Mouse (Mus musculus) heart, embryonic 12.5 days (tissue): ENCODE measurements at regions not wholly inside any gene's neighbourhood (a gene's known extent, or its start where the extent isn't known, plus 50 kb on each side); places are given as distances from the start of the nearest gene placed in this dataset.

Source experiments
- ATAC-seq: fragments of 200-750 bp; cut with Nextera tagmentation; 2 replicates; pipeline ENCODE4 v1.8.0; 2017; ENCODE audit warnings: moderate TSS enrichment, moderate library complexity; ENCODE audit not compliant: insufficient number of reproducible peaks, low FRiP score
- H3K27ac ChIP-seq: fragments of 300-500 bp; sonication (generic); 2 replicates; pipeline ENCODE4 v1.5.1; 2016; ENCODE audit warnings: mild to moderate bottlenecking, moderate library complexity; ENCODE audit not compliant: poor library complexity, severe bottlenecking
- H3K27me3 ChIP-seq: fragments of 300-500 bp; sonication (generic); replicated peaks from 2 replicates; pipeline ENCODE4 v1.6.1; 2016; ENCODE audit warnings: mild to moderate bottlenecking, moderate library complexity
- H3K36me3 ChIP-seq: fragments of 300-500 bp; sonication (generic); 2 replicates; pipeline ENCODE4 v1.6.1; 2016; ENCODE audit warnings: mild to moderate bottlenecking, moderate library complexity
- H3K4me1 ChIP-seq: fragments of 300-500 bp; sonication (generic); replicated peaks from 2 replicates; pipeline ENCODE4 v1.6.1; 2016; ENCODE audit warnings: mild to moderate bottlenecking
- H3K4me2 ChIP-seq: fragments of 300-500 bp; sonication (generic); 2 replicates; pipeline ENCODE4 v1.6.1; 2016; ENCODE audit warnings: mild to moderate bottlenecking, moderate library complexity
- H3K4me3 ChIP-seq: fragments of 300-500 bp; sonication (generic); 2 replicates; pipeline ENCODE4 v1.5.1; 2016; ENCODE audit warnings: mild to moderate bottlenecking
- H3K9ac ChIP-seq: fragments of 300-500 bp; sonication (generic); 2 replicates; pipeline ENCODE4 v1.6.1; 2016; ENCODE audit warnings: mild to moderate bottlenecking, moderate library complexity
- H3K9me3 ChIP-seq: fragments of 300-500 bp; sonication (generic); replicated peaks from 2 replicates; pipeline ENCODE4 v1.6.1; 2016; ENCODE audit warnings: mild to moderate bottlenecking, moderate library complexity
- WGBS: fragments of 180-500 bp; shearing (Covaris S2); methylation state at CpG from one replicate; pipeline ENCODE4 v1.1.7; 2016; 5-methylcytosine and 5-hydroxymethylcytosine counted together

- Histone ChIP-seq H3K4me2 (no peak overlapping the region), H3K27ac (no peak overlapping the region), H3K4me3 (no peak overlapping the region), H3K27me3 (peaks cover 62% of the 10 kb centered on the region), H3K9me3 (no peaks in the 10 kb centered on the region), H3K36me3 (no peaks in the 10 kb centered on the region), H3K4me1 (no peaks in the 10 kb centered on the region), H3K9ac (no peak overlapping the region)
- 13% methylated on average over 8 of the region's 8 CpGs for WGBS
- ATAC-seq = no peak
Observed at GRCm38 (mm10) chr2:180854349-180855004, 66.3 kb downstream of the Ythdf1 start.

GRCm38 (mm10) chr2:180847497-180847896 lies 70.8 kb upstream of the Bhlhe23 start:
- H3K36me3 ChIP-seq = no peaks in the 10 kb centered on the region
- 74% methylated on average over 8 of the region's 8 CpGs for WGBS
- H3K4me1 ChIP-seq = no peaks in the 10 kb centered on the region
- peaks cover 14% of the 10 kb centered on the region for H3K27me3 ChIP-seq
- H3K4me3 ChIP-seq = no peak overlapping the region
- no peak overlapping the region for H3K4me2 ChIP-seq
- no peaks in the 10 kb centered on the region for H3K9me3 ChIP-seq
- H3K27ac ChIP-seq = no peak overlapping the region
- no peak overlapping the region for H3K9ac ChIP-seq
- no peak for ATAC-seq

DNA sequence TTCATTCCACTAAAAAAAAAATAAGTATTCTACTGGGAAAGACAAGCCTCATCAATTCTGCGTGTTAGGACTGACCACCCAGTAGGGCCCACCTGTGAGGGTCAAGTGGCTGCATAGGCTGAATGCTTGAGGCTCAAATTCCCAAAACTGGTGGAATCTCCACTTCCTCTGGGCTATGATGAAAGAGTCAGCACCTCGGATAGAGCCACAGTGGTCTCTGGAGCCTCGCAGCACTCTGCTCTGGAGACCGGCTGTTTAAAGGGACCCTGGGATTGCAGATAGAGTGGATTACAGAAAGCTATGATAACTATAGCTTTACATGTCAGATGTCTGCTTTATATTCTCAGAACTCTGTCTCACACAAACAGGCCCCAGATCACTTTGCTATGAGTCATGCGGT lies 68.3 kb upstream of the Bhlhe23 start:
- H3K36me3 ChIP-seq = no peaks in the 10 kb centered on the region
- 17% methylated on average over 5 of the region's 5 CpGs for WGBS
- H3K27me3 ChIP-seq = peaks cover 9% of the 10 kb centered on the region; the same call in 1 of the 2 replicates
- H3K4me3 ChIP-seq = no peak overlapping the region
- no peak overlapping the region for H3K9ac ChIP-seq
- no peaks in the 10 kb centered on the region for H3K9me3 ChIP-seq
- H3K4me1 ChIP-seq = no peaks in the 10 kb centered on the region
- no peak overlapping the region for H3K4me2 ChIP-seq
- no peak for ATAC-seq
- no peak overlapping the region for H3K27ac ChIP-seq

- Histone ChIP-seq H3K27me3 (peaks cover 9% of the 10 kb centered on the region; the same call in 1 of the 2 replicates), H3K4me1 (no peaks in the 10 kb centered on the region), H3K27ac (no peak overlapping the region), H3K4me3 (no peak overlapping the region), H3K36me3 (no peaks in the 10 kb centered on the region), H3K9ac (no peak overlapping the region), H3K9me3 (no peaks in the 10 kb centered on the region), H3K4me2 (no peak overlapping the region)
- WGBS = 79% methylated on average over 2 of the region's 2 CpGs
- ATAC-seq = no peak
Observed at GRCm38 (mm10) chr2:180843669-180844068, 67.0 kb upstream of the Bhlhe23 start.

DNA sequence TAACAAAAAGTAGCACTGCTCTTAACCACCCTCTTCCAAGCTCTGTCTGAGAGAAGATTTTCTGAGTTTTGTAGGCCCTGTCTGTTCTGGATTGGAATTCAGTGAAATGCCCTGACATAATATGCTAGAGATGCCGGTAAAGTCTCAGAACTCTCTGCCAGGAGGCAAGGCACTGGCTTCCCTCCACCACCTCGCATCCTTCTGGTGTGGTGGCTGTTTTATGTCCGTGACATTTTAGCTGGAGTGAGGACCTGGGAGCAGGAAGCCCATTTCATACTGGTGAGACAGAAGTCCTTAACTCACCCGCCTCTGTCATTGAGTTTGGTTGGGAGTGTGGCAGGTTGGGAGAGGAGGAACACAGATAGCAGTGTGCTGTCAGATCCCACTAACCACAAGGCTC lies 62.4 kb upstream of the Bhlhe23 start:
- Histone ChIP-seq H3K36me3 (no peaks in the 10 kb centered on the region), H3K9ac (no peak overlapping the region), H3K27me3 (0 out of 2 replicates have a peak, but pooled peaks cover 3% of the 10 kb centered on the region), H3K27ac (no peak overlapping the region), H3K4me3 (no peak overlapping the region), H3K4me2 (no peak overlapping the region), H3K4me1 (peaks cover 3% of the 10 kb centered on the region; the same call in 1 of the 2 replicates), H3K9me3 (no peaks in the 10 kb centered on the region)
- ATAC-seq = no peak
- 61% methylated on average over 4 of the region's 4 CpGs for WGBS

DNA sequence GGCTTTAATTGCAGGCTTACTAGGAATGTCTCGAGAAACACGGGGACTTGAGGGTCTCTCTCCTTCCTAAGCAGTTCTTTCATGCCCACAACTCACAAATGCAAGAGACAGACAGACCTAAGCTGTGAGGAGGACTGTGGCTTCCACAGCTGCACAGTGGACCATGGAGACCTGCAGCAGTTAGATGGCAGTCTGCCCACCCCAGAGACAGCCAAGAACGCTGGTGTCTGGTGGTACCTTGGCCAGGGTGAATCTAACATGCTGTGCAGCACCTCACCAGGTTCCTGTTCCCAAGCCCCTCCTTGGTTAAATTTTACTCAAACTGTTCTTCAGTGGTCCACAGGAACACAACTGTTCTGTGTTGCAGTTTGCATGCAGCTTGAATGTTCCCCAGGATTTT lies 61.3 kb upstream of the Bhlhe23 start:
- Histone ChIP-seq H3K9me3 (no peaks in the 10 kb centered on the region), H3K4me2 (no peak overlapping the region), H3K9ac (no peak overlapping the region), H3K27me3 (0 out of 2 replicates have a peak, but pooled peaks cover 3% of the 10 kb centered on the region), H3K4me1 (peaks cover 3% of the 10 kb centered on the region; the same call in 1 of the 2 replicates), H3K4me3 (no peak overlapping the region), H3K27ac (no peak overlapping the region), H3K36me3 (no peaks in the 10 kb centered on the region)
- no peak for ATAC-seq
- 57% methylated on average over 3 of the region's 3 CpGs for WGBS

GRCm38 (mm10) chr2:180837318-180837920 lies 60.7 kb upstream of the Bhlhe23 start:
- Histone ChIP-seq H3K9me3 (no peaks in the 10 kb centered on the region), H3K4me2 (no peak overlapping the region), H3K4me3 (no peak overlapping the region), H3K27ac (no peak overlapping the region), H3K36me3 (no peaks in the 10 kb centered on the region), H3K4me1 (peaks cover 3% of the 10 kb centered on the region; the same call in 1 of the 2 replicates), H3K27me3 (0 out of 2 replicates have a peak, but pooled peaks cover 3% of the 10 kb centered on the region), H3K9ac (no peak overlapping the region)
- ATAC-seq = no peak
- 62% methylated on average over 9 of the region's 9 CpGs for WGBS

DNA sequence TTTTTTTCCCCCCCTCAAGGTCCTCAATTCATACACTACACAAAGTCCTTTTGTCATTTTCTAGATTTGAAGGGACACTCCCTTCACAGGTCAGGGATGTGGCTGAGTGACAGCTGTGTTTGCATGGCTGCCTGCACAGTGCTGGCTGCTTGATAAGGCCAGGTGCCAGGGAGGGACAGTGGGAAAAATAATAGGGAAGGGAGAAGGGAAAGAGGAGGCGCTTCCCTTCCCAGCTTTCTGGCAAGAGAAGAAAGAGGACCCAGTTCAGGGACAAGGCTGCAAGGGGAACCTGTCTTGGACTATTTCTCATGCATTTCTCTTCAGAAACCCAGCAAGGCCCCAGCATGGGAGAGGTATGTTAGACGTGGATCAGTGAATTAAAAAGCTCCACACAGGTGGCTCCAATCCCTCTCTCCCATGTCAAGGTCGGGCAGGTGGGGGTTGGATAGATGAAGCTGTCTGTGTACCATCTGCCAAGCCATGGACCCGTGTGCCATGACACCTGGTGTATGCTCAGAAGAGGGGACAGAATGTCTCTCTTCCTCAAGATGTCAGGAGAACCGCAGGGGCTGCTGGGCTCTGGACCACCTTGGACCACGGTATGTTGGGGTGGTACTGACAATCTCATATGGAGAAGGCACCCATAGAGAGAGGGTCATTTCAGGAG lies 59.4 kb upstream of the Bhlhe23 start:
- H3K9ac ChIP-seq = no peak overlapping the region
- 0 out of 2 replicates have a peak, but pooled peaks cover 3% of the 10 kb centered on the region for H3K27me3 ChIP-seq
- no peak overlapping the region for H3K4me3 ChIP-seq
- no peaks in the 10 kb centered on the region for H3K9me3 ChIP-seq
- peaks cover 3% of the 10 kb centered on the region; the same call in 1 of the 2 replicates for H3K4me1 ChIP-seq
- H3K4me2 ChIP-seq = no peak overlapping the region
- 59% methylated on average over 6 of the region's 6 CpGs for WGBS
- no peaks in the 10 kb centered on the region for H3K36me3 ChIP-seq
- no peak for ATAC-seq
- no peak overlapping the region for H3K27ac ChIP-seq

DNA sequence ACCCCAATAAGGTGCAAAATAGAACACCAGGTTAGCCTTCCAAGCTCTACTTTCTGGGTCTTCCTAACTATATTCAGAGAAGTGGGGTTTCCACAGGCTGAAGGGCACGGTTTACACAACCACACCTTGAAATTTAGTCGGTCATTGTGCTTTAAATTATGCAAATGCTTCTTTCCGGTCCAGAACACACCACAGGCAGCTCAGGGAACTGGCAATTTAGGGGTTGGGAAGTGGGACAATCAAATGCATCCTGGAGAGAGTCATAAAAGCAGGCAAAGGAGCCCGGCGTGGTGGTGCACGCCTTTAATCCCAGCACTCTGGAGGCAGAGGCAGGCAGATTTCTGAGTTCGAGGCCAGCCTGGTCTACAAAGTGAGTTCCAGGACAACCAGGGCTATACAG lies 56.0 kb upstream of the Bhlhe23 start:
- Histone ChIP-seq H3K9me3 (no peaks in the 10 kb centered on the region), H3K27ac (no peak overlapping the region), H3K36me3 (no peaks in the 10 kb centered on the region), H3K27me3 (0 out of 2 replicates have a peak, but pooled peaks cover 3% of the 10 kb centered on the region), H3K4me2 (no peak overlapping the region), H3K4me1 (peaks cover 3% of the 10 kb centered on the region; the same call in 1 of the 2 replicates), H3K4me3 (no peak overlapping the region), H3K9ac (no peak overlapping the region)
- 81% methylated on average over 7 of the region's 7 CpGs for WGBS
- ATAC-seq = no peak

DNA sequence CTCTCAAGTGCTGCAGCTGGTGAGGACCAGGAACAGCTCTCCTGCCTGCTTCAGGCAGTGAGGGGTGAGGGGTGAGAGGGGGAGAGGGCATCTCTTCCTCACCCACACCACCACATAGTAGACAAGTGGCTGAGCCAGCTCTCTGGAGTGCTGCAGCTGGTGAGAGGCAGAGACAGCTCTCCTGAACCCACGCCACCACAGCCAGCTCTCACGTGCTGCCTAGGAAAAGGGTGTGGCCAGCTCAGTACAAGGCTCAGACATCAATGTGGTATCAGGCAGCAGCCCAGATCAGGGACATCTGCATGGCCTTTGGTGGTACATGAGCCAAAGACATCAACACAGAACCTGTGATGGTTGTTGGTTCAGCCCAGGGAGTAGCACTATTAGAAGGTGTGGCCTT lies 53.9 kb upstream of the Bhlhe23 start:
- Histone ChIP-seq H3K27me3 (no peaks in the 10 kb centered on the region), H3K9ac (no peak overlapping the region)
- WGBS = 58% methylated on average over 2 of the region's 2 CpGs

DNA sequence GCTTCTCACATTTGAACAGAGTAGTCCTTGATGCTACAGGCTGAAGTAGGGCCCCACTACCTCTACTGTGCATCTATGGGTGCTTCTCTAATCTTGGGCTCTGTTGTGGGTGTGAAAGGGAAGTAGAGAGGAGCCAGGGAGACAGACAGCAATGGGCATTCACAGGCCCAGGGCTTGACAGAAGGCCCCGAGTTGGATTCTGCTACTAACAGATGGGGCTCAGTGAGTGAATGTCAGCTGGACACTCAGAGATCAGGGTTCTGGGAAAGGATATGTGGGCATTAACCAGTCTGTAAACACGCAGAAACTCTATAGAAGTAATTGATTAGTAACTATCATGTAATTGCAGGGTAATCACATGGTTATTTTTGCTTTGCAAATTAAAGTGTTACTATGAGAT lies 51.4 kb upstream of the Bhlhe23 start:
- Histone ChIP-seq H3K4me1 (peaks cover 5% of the 10 kb centered on the region; the same call in 1 of the 2 replicates), H3K27me3 (peaks cover 13% of the 10 kb centered on the region; the same call in 1 of the 2 replicates), H3K9me3 (no peaks in the 10 kb centered on the region), H3K27ac (no peak overlapping the region), H3K36me3 (no peaks in the 10 kb centered on the region), H3K4me2 (no peak overlapping the region), H3K9ac (no peak overlapping the region), H3K4me3 (no peak overlapping the region)
- ATAC-seq = no peak
- 60% methylated on average over 2 of the region's 2 CpGs for WGBS

More for the DNA sequence above, 53.9 kb upstream of the Bhlhe23 start:
- H3K4me2 ChIP-seq = no peak overlapping the region
- ATAC-seq = no peak
- no peaks in the 10 kb centered on the region for H3K36me3 ChIP-seq
- no peaks in the 10 kb centered on the region for H3K9me3 ChIP-seq
- peaks cover 7% of the 10 kb centered on the region; the same call in 1 of the 2 replicates for H3K4me1 ChIP-seq
- H3K27ac ChIP-seq = no peak overlapping the region
- no peak overlapping the region for H3K4me3 ChIP-seq
